Mouse (Mus musculus): ENCODE measurements around the gene Adm. TPM values are rescaled to one million over a fixed set of nuclear protein-coding genes. Genes with fewer than 3 reads are reported as not detected.

Adm gene
- polyA plus RNA-seq, 1 experiment from 2014 or later, result 4.4 TPM

GRCm38 (mm10) chr7:110648455-110649085 is 21.1 kb downstream of the Adm start:
- Histone ChIP-seq H3K9me3 (no peaks in the 10 kb centered on the region), H3K4me1 (peaks cover 6% of the 10 kb centered on the region; the same call in 1 of the 2 replicates), H3K4me3 (replicated peaks) (no peak overlapping the region; the same call in 1 of the 2 replicates), H3K9ac (no peak overlapping the region), H3K4me2 (0 out of 2 replicates have a peak overlapping the region, but pooled peaks have one; percentile 11), H3K27ac (peak overlapping the region; percentile 72), H3K27me3 (replicated peaks) (no peaks in the 10 kb centered on the region), H3K36me3 (no peaks in the 10 kb centered on the region)
- 40% methylated on average over 13 of the region's 13 CpGs for WGBS
- ATAC-seq (ENCODE audit: insufficient read depth, low FRiP score, low read depth), result peak; percentile 73

GRCm38 (mm10) chr7:110649133-110649987 is 21.9 kb downstream of the Adm start:
- Histone ChIP-seq H3K9me3 (no peaks in the 10 kb centered on the region), H3K4me2 (no peak overlapping the region), H3K36me3 (no peaks in the 10 kb centered on the region), H3K9ac (no peak overlapping the region), H3K4me1 (peaks cover 6% of the 10 kb centered on the region; the same call in 1 of the 2 replicates), H3K27ac (peak overlapping the region; percentile 40), H3K27me3 (replicated peaks) (no peaks in the 10 kb centered on the region), H3K4me3 (replicated peaks) (no peak overlapping the region)
- 78% methylated on average over 6 of the region's 6 CpGs for WGBS
- ATAC-seq (ENCODE audit: insufficient read depth, low FRiP score, low read depth), result no peak

- Histone ChIP-seq H3K9ac (no peak overlapping the region), H3K4me1 (peaks cover 10% of the 10 kb centered on the region; the same call in 1 of the 2 replicates), H3K9me3 (no peaks in the 10 kb centered on the region), H3K4me2 (no peak overlapping the region), H3K4me3 (replicated peaks) (no peak overlapping the region), H3K36me3 (no peaks in the 10 kb centered on the region), H3K27ac (no peak overlapping the region), H3K27me3 (replicated peaks) (no peaks in the 10 kb centered on the region)
- no peak for ATAC-seq (ENCODE audit: insufficient read depth, low FRiP score, low read depth)
- 31% methylated on average over 4 of the region's 4 CpGs for WGBS
These were observed 23.0 kb downstream of the Adm start for GRCm38 (mm10) chr7:110650491-110650890.

- H3K27ac ChIP-seq, result no peak overlapping the region
- H3K4me2 ChIP-seq, result no peak overlapping the region
- no peak for ATAC-seq (ENCODE audit: insufficient read depth, low FRiP score, low read depth)
- no peaks in the 10 kb centered on the region for H3K27me3 ChIP-seq (replicated peaks)
- no peaks in the 10 kb centered on the region for H3K9me3 ChIP-seq
- H3K4me3 ChIP-seq (replicated peaks), result no peak overlapping the region
- no peaks in the 10 kb centered on the region for H3K36me3 ChIP-seq
- 62% methylated on average over 6 of the region's 6 CpGs for WGBS
- peaks cover 10% of the 10 kb centered on the region; the same call in 1 of the 2 replicates for H3K4me1 ChIP-seq
- no peak overlapping the region for H3K9ac ChIP-seq
These were observed 23.6 kb downstream of the Adm start for GRCm38 (mm10) chr7:110651091-110651490.

GRCm38 (mm10) chr7:110655230-110655629 is 27.8 kb downstream of the Adm start:
- Histone ChIP-seq H3K9me3 (no peaks in the 10 kb centered on the region), H3K4me2 (no peak overlapping the region), H3K4me3 (replicated peaks) (no peak overlapping the region), H3K36me3 (no peaks in the 10 kb centered on the region), H3K4me1 (peaks cover 3% of the 10 kb centered on the region; the same call in 1 of the 2 replicates), H3K9ac (no peak overlapping the region), H3K27me3 (replicated peaks) (no peaks in the 10 kb centered on the region), H3K27ac (no peak overlapping the region)
- WGBS, result 78% methylated on average over 3 of the region's 3 CpGs
- no peak for ATAC-seq (ENCODE audit: insufficient read depth, low FRiP score, low read depth)

DNA sequence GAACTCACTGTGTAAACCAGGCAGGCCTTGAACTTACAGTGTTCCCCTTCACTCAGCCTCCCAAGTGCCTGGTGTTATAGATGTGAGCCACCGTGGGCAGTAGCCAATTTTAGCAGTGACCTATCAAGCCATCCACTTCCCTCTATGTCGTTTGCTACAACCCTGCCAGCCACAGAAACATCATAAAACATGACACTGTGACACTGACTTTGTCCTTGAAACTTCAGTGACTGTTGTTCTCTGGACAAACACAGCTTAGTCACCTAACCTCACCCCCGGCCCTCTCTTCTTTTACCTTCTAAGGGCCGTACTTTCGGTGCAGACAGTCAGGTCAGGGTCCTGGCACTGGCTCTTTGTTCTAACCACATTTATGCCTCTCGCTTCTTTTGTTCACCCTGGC is 28.5 kb downstream of the Adm start:
- H3K9me3 ChIP-seq, result no peaks in the 10 kb centered on the region
- peaks cover 3% of the 10 kb centered on the region; the same call in 1 of the 2 replicates for H3K4me1 ChIP-seq
- no peaks in the 10 kb centered on the region for H3K27me3 ChIP-seq (replicated peaks)
- WGBS, result 58% methylated on average over 6 of the region's 6 CpGs
- H3K27ac ChIP-seq, result no peak overlapping the region
- no peaks in the 10 kb centered on the region for H3K36me3 ChIP-seq
- no peak overlapping the region for H3K9ac ChIP-seq
- ATAC-seq (ENCODE audit: insufficient read depth, low FRiP score, low read depth), result no peak
- no peak overlapping the region for H3K4me2 ChIP-seq
- no peak overlapping the region for H3K4me3 ChIP-seq (replicated peaks)

DNA sequence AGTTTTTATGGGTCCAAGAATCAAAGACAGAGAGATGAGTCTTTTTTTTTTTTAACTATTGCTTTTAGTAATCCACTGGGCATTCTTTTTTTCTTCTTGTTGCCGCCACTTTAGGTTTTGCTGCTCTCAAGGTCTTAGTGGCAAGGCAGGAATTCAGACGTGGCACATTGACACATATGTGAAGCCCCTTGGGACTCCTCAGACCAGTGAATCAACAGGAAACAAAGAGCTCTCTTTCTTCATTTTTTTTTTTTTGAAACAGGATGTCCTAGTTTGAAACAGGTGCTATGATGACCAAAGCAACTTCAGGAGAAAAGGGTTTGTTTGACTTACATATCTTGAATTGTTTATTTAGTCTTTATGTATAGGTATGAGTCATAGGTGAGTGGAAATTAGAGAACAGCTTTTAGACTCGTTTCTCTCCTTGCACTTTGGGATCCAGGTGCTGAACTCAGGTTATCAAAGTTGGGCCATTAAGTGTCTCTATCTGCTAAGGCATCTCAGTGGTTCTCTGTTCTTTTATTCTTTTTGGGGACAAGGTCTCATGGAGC is 31.0 kb downstream of the Adm start:
- Histone ChIP-seq H3K36me3 (no peaks in the 10 kb centered on the region), H3K9me3 (no peaks in the 10 kb centered on the region), H3K4me1 (peaks cover 3% of the 10 kb centered on the region; the same call in 1 of the 2 replicates), H3K27me3 (replicated peaks) (no peaks in the 10 kb centered on the region), H3K9ac (no peak overlapping the region), H3K4me3 (replicated peaks) (no peak overlapping the region), H3K4me2 (no peak overlapping the region), H3K27ac (peak overlapping the region; percentile 57; the same call in 1 of the 2 replicates)
- 39% methylated on average over 3 of the region's 3 CpGs for WGBS
- ATAC-seq (ENCODE audit: insufficient read depth, low FRiP score, low read depth), result peak; percentile 40; the same call in 1 of the 2 replicates

DNA sequence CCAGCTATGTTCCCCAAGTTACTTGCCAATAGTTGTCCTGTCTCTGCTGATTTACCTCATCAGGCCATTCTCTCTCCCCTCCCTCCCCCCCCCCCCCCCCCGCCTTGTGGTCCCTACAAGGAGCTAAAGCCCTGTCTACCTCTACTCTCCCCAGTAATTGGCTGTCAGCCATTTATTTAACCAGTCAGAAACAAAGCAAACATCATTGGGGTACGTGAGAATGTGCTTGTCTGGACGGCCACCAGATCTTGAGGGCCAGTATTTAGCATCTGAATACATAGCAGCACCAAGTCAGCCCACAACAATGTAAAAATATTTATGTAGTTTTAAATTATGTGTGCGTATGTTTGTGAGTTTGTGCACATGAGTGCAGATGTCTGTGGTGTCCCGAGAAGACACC is 39.1 kb downstream of the Adm start:
- Histone ChIP-seq H3K9ac (no peak overlapping the region), H3K4me3 (replicated peaks) (no peak overlapping the region), H3K4me1 (peaks cover 4% of the 10 kb centered on the region), H3K27ac (0 out of 2 replicates have a peak overlapping the region, but pooled peaks have one; percentile 37), H3K36me3 (no peaks in the 10 kb centered on the region), H3K27me3 (replicated peaks) (no peaks in the 10 kb centered on the region), H3K4me2 (no peak overlapping the region), H3K9me3 (no peaks in the 10 kb centered on the region)
- 43% methylated on average over 4 of the region's 5 CpGs for WGBS
- no peak for ATAC-seq (ENCODE audit: insufficient read depth, low FRiP score, low read depth)

DNA sequence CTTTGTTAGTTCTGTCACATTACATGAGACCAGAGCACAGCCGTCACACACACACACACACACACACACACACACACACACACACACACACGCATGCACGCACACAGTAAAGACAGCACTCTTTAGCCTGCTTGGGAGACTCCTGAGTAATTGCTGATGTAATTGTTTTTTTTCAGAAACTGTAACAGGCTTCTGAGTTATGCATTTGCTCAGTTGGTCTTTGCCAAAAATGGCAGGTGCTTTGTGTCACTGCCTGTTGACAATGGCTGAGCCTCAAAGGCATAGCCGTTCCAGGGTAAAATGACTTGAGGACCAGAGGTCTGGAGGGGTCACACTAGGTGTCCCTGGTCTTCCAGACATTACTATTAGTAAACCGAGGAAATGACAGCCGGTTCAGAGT is 40.8 kb downstream of the Adm start:
- Histone ChIP-seq H3K4me1 (peaks cover 5% of the 10 kb centered on the region), H3K4me2 (no peak overlapping the region), H3K9ac (no peak overlapping the region), H3K4me3 (replicated peaks) (no peak overlapping the region), H3K27ac (0 out of 2 replicates have a peak overlapping the region, but pooled peaks have one; percentile 14), H3K36me3 (no peaks in the 10 kb centered on the region), H3K9me3 (no peaks in the 10 kb centered on the region), H3K27me3 (replicated peaks) (no peaks in the 10 kb centered on the region)
- no peak for ATAC-seq (ENCODE audit: insufficient read depth, low FRiP score, low read depth)
- 40% methylated on average over 6 of the region's 6 CpGs for WGBS

- Histone ChIP-seq H3K27ac (0 out of 2 replicates have a peak overlapping the region, but pooled peaks have one; percentile 14), H3K9me3 (no peaks in the 10 kb centered on the region), H3K36me3 (no peaks in the 10 kb centered on the region), H3K4me2 (no peak overlapping the region), H3K4me3 (replicated peaks) (no peak overlapping the region), H3K9ac (no peak overlapping the region), H3K4me1 (peaks cover 5% of the 10 kb centered on the region), H3K27me3 (replicated peaks) (no peaks in the 10 kb centered on the region)
- 23% methylated on average over 5 of the region's 5 CpGs for WGBS
- no peak for ATAC-seq (ENCODE audit: insufficient read depth, low FRiP score, low read depth)
These were observed 41.3 kb downstream of the Adm start for GRCm38 (mm10) chr7:110668756-110669155.

GRCm38 (mm10) chr7:110671121-110671680 is 43.7 kb downstream of the Adm start:
- WGBS, result 33% methylated on average over 6 of the region's 6 CpGs
- H3K27ac ChIP-seq, result peak overlapping the region; percentile 68; the same call in 1 of the 2 replicates
- H3K9me3 ChIP-seq, result no peaks in the 10 kb centered on the region

More at GRCm38 (mm10) chr7:110671121-110671680, 43.7 kb downstream of the Adm start:
- Histone ChIP-seq H3K9ac (no peak overlapping the region), H3K36me3 (no peaks in the 10 kb centered on the region), H3K4me3 (replicated peaks) (no peak overlapping the region), H3K4me1 (peaks cover 5% of the 10 kb centered on the region), H3K4me2 (no peak overlapping the region), H3K27me3 (replicated peaks) (no peaks in the 10 kb centered on the region)
- no peak for ATAC-seq (ENCODE audit: insufficient read depth, low FRiP score, low read depth)
